ENCODE assay signal across 7 mouse cellular contexts in the genomic region with DNA sequence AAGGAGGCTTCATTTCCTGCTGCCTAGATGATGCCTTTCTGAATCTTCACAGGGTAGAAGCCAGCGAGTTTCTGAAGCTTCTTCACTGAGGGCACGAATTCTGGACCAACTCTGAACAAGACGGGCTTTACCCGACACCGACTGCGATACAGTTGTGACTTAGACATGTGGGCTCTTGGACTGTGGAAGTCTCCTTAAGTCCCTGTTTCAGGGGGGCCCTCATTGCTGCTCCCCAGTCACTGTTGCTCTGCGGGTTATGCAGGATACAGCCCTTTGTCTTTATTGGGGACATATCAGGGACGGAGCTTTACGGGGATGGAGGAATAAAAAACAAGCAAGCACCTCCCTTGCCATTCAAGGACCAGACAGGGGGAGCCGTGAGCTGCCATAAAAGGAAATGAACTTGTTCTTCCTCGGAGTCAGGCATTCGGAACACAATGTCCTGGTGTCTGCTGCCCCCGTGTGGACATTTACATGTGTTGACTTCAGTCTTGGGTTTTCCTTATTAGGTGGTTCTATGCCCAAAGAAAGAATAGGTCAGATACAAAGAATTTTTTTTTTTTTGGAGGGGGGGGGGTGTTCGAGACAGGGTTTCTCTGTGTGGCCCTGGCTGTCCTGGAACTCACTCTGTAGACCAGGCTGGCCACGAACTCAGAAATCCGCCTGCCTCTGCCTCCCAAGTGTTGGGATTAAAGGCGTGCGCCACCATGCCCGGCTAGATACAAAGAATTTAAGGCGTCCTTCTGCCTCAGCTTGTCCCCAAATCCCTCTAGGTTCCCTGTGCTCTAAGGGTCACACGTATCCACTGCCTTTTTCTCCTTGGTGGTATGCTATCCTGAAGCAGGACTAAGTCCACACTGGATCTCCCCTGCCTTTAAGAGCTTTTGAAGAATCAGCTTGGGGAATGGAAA. TPM values are rescaled to one million over a fixed set of nuclear protein-coding genes. Genes with fewer than 3 reads are reported as not detected.
DNase-seq lines count a peak whose midpoint lies in the region; ATAC-seq lines count a peak whose summit lies in the region.

No protein-coding gene starts in this region.

- peak overlapping the region; percentile 36 for H3K4me3 ChIP-seq in intestine, embryonic 16.5 days (ENCODE audit: low read length)
- peak overlapping the region; percentile 28; the same call in 1 of the 2 replicates for H3K4me3 ChIP-seq in midbrain, embryonic 11.5 days (ENCODE audit: low read depth, low read length)

- no peaks in the 10 kb centered on the region for H3K9me3 ChIP-seq in intestine, embryonic 16.5 days (ENCODE audit: control insufficient read depth, low read length)
- no peaks in the 10 kb centered on the region for H3K9me3 ChIP-seq in midbrain, embryonic 11.5 days (ENCODE audit: control insufficient read depth, low read length)

- intact Hi-C loops in gastrocnemius, postnatal 36 days (cut with DNase I): loop anchor here (5.0 to 10.0 kb wide), 4 partner anchors 64 to 321 kb away; a partner anchor contains a TSS
- intact Hi-C loops in left cerebral cortex, postnatal 36 days (cut with DNase I): loop anchor here (5.0 to 10.0 kb wide), 2 partner anchors 59 to 321 kb away; a partner anchor contains a TSS

- DNase-seq in adrenal gland, adult 18-20 months (ENCODE audit: low spot score in 2 of 2): peak; percentile 82 to 83
- peak; percentile 95 for DNase-seq in embryo, embryonic 11 days
- peak; percentile 78 to 81 for DNase-seq in gastrocnemius, postnatal 36 days
- DNase-seq in left cerebral cortex, postnatal 36 days (ENCODE audit: low spot score in 2 of 2): peak; percentile 82 to 88
- peak; percentile 97 for DNase-seq in midbrain, embryonic 11.5 days (ENCODE audit: low spot score, missing footprints)
- peak; percentile 85 for DNase-seq in skeletal muscle tissue, adult 2 months (ENCODE audit: low read depth, low spot score)

- no peaks in the 10 kb centered on the region for H3K4me1 ChIP-seq in intestine, embryonic 16.5 days (ENCODE audit: control insufficient read depth, insufficient read depth, low read length)
- H3K4me1 ChIP-seq in midbrain, embryonic 11.5 days (ENCODE audit: control insufficient read depth, insufficient read depth, low read length): no peaks in the 10 kb centered on the region

- WGBS in intestine, embryonic 16.5 days: 25% methylated on average over 21 of the region's 21 CpGs
- 24% methylated on average over 21 of the region's 21 CpGs for WGBS in midbrain, embryonic 11.5 days

- peak; percentile 89 for ATAC-seq in intestine, embryonic 16.5 days
- ATAC-seq in midbrain, embryonic 11.5 days (ENCODE audit: low FRiP score): peak; percentile 87

- H3K27me3 ChIP-seq in intestine, embryonic 16.5 days (replicated peaks; ENCODE audit: control insufficient read depth, insufficient read depth, low read length): no peaks in the 10 kb centered on the region
- H3K27me3 ChIP-seq in midbrain, embryonic 11.5 days (ENCODE audit: control insufficient read depth, insufficient read depth, low read length): no peaks in the 10 kb centered on the region

- H3K9ac ChIP-seq in intestine, embryonic 16.5 days (ENCODE audit: low read depth, low read length): peak overlapping the region; percentile 31
- peak overlapping the region; percentile 70 for H3K9ac ChIP-seq in midbrain, embryonic 11.5 days (ENCODE audit: low read length)

- no peak overlapping the region for H3K27ac ChIP-seq in intestine, embryonic 16.5 days (ENCODE audit: low read length)
- no peak overlapping the region for H3K27ac ChIP-seq in midbrain, embryonic 11.5 days (ENCODE audit: low read depth, low read length)

- H3K36me3 ChIP-seq in intestine, embryonic 16.5 days (ENCODE audit: control insufficient read depth, insufficient read depth, low read length): no peaks in the 10 kb centered on the region
- H3K36me3 ChIP-seq in midbrain, embryonic 11.5 days (ENCODE audit: control insufficient read depth, insufficient read depth, low read length): no peaks in the 10 kb centered on the region

- peak overlapping the region; percentile 55 for H3K4me2 ChIP-seq in intestine, embryonic 16.5 days (ENCODE audit: low read depth, low read length)
- H3K4me2 ChIP-seq in midbrain, embryonic 11.5 days: peak overlapping the region; percentile 55

RNA-seq across cellular contexts. Expression of a gene that starts 23.2 kb away (rescaled TPM):
- 10 to 100 TPM in 1 of 2 experiments, 1 to 10 TPM in 1; 5.0 to 19.6 TPM for total RNA-seq in adrenal gland, adult 18-20 months (2021)
- 1 to 10 TPM; 2.2 to 3.4 TPM for total RNA-seq in gastrocnemius, postnatal 36 days (2021)
- polyA plus RNA-seq in intestine, embryonic 16.5 days (2015; fragmentation: Nextera tagmentation; extraction: Ambion mirVana): 44.6 and 44.7 TPM in 2 replicates
- total RNA-seq in left cerebral cortex, postnatal 36 days (2021): 1 to 10 TPM; 1.6 to 1.8 TPM
- 7.8 and 8.5 TPM in 2 replicates for polyA plus RNA-seq in midbrain, embryonic 11.5 days (2014; fragmentation: Nextera tagmentation; extraction: Ambion mirVana)

RNA-seq across cellular contexts. Expression of a gene that starts 28.1 kb away (rescaled TPM):
- 10 to 100 TPM; 50.4 to 61.2 TPM for total RNA-seq in adrenal gland, adult 18-20 months (2021)
- total RNA-seq in gastrocnemius, postnatal 36 days (2021): 100 to 1,000 TPM; 722 to 762 TPM
- polyA plus RNA-seq in intestine, embryonic 16.5 days (2015; fragmentation: Nextera tagmentation; extraction: Ambion mirVana): 9.9 and 10.3 TPM in 2 replicates
- total RNA-seq in left cerebral cortex, postnatal 36 days (2021): 10 to 100 TPM; 23.8 to 26.1 TPM
- polyA plus RNA-seq in midbrain, embryonic 11.5 days (2014; fragmentation: Nextera tagmentation; extraction: Ambion mirVana): 11.3 and 14.1 TPM in 2 replicates

Comparison
In these comparisons a context has a peak if more than half of its experiments do, and no peak if none do; other contexts are left out.
1. RNA of a gene that starts 28.1 kb away (total RNA-seq): 722 to 762 TPM in gastrocnemius, postnatal 36 days; 50.4 to 61.2 TPM in adrenal gland, adult 18-20 months and 23.8 to 26.1 TPM in left cerebral cortex, postnatal 36 days; every median in the first group is over 10 times any median in the second.
2. Peak in every context shown above with its lines, with median percentiles within 50 percentile points of each other: DNase-seq.